Comparison of ENCODE assay signal across 14 mouse cellular contexts in the genomic region with DNA sequence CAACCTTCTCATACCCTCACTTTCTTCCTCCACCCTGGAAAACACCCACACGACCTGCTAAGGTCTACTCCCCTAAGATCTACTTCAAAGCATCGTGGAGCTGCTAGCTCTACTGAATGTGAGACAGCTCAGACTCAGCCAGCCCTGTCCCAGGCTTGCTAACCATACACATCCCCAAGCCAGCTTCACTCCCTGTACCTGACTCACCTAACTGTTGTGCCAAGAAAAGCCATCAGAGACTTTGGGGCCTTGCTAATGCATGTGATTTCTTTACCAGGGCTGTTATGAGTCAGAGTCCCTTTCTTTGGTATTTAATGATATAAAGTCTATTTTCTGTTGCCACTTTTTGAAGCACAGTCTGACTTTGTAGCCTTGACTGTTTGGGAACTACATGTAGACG. TPM values are rescaled to one million over a fixed set of nuclear protein-coding genes. Genes with fewer than 3 reads are reported as not detected.
DNase-seq lines count a peak whose midpoint lies in the region; ATAC-seq and TF ChIP-seq lines count a peak whose summit lies in the region.
"Had no signal": no experiment of that assay in that cellular context is flagged by ENCODE, and none has a peak within 500 bp of the region (broad histone marks: within the 10 kb centered on the region; RNA-seq: fewer than 3 reads in every experiment).

No protein-coding gene starts in this region.

- no peak for TF ChIP-seq CTCF in intestine, postnatal 0 days (IDR thresholded peaks at IDR 0.05; ENCODE audit: low read depth)

- H3K4me2 ChIP-seq in neural tube, embryonic 12.5 days (replicated peaks) = peak overlapping the region; percentile 72
- peak overlapping the region; percentile 10; the same call in 1 of the 2 replicates for H3K4me2 ChIP-seq in intestine, postnatal 0 days (replicated peaks; ENCODE audit: low read depth)

- H3K27ac ChIP-seq in neural tube, embryonic 12.5 days = no peak overlapping the region
- no peak overlapping the region for H3K27ac ChIP-seq in intestine, postnatal 0 days (ENCODE audit: low read depth, low read length)
- H3K27ac ChIP-seq: liver, embryonic 14.5 days had no signal

- DNase-seq in adrenal gland, postnatal 10 days = peak; percentile 22
- DNase-seq in adrenal gland, adult 8-10 months = no peak
- DNase-seq in neural tube, embryonic 10.5 days (ENCODE audit: extremely low spot score, low spot score) = no peak
- no peak for DNase-seq in retina, embryonic 14.5 days (ENCODE audit: low spot score)
- DNase-seq in cerebellum, postnatal 36 days = no peak
- no peak for DNase-seq in cerebellum, postnatal 4 days (ENCODE audit: low spot score in 2 of 2)
- DNase-seq: kidney, postnatal 10 days had no signal

- no peak overlapping the region for H3K9ac ChIP-seq in neural tube, embryonic 12.5 days
- H3K9ac ChIP-seq in intestine, postnatal 0 days (ENCODE audit: low read depth, low read length) = no peak overlapping the region
- H3K9ac ChIP-seq: liver, embryonic 14.5 days had no signal

- no peak overlapping the region for H3K4me3 ChIP-seq in neural tube, embryonic 12.5 days
- H3K4me3 ChIP-seq in intestine, postnatal 0 days (ENCODE audit: low read depth, low read length) = no peak overlapping the region
- H3K4me3 ChIP-seq: erythroblast, embryonic 14.5 days had no signal

- 81% methylated on average over 3 of the region's 3 CpGs for WGBS in neural tube, embryonic 12.5 days
- 63% methylated on average over 3 of the region's 3 CpGs for WGBS in intestine, postnatal 0 days

- peaks cover 5% of the 10 kb centered on the region; the same call in 1 of the 2 replicates for H3K36me3 ChIP-seq in neural tube, embryonic 12.5 days
- no peaks in the 10 kb centered on the region for H3K36me3 ChIP-seq in intestine, postnatal 0 days (ENCODE audit: control insufficient read depth, insufficient read depth)

- no peaks in the 10 kb centered on the region for H3K9me3 ChIP-seq in neural tube, embryonic 12.5 days
- H3K9me3 ChIP-seq in intestine, postnatal 0 days (ENCODE audit: control insufficient read depth) = no peaks in the 10 kb centered on the region

- H3K4me1 ChIP-seq in neural tube, embryonic 12.5 days = peaks cover 9% of the 10 kb centered on the region
- no peaks in the 10 kb centered on the region for H3K4me1 ChIP-seq in intestine, postnatal 0 days (replicated peaks; ENCODE audit: control insufficient read depth, insufficient read depth, low read length)

- H3K27me3 ChIP-seq in neural tube, embryonic 12.5 days (replicated peaks) = no peaks in the 10 kb centered on the region
- H3K27me3 ChIP-seq in intestine, postnatal 0 days (replicated peaks; ENCODE audit: control insufficient read depth, insufficient read depth, low read length) = no peaks in the 10 kb centered on the region

- ATAC-seq in neural tube, embryonic 12.5 days (ENCODE audit: low FRiP score, low read depth) = no peak
- no peak for ATAC-seq in intestine, postnatal 0 days
- ATAC-seq: activated CD4-positive, CD25-positive, alpha-beta regulatory T cell, adult 4 months had no signal

RNA-seq across cellular contexts. Expression of a gene that starts 1.9 kb away (rescaled TPM):
- total RNA-seq in adrenal gland, postnatal 10 days (2021) = 10 to 100 TPM; 25.3 to 30.2 TPM
- total RNA-seq in adrenal gland, adult 8-10 months (2022) = 10 to 100 TPM; 20.0 to 34.4 (median 27.8) TPM
- polyA plus RNA-seq in neural tube, embryonic 12.5 days (2016; fragmentation: Nextera tagmentation; extraction: Ambion mirVana) = 5.4 and 6.4 TPM in 2 replicates
- 3.2 TPM in 2 replicates for polyA plus RNA-seq in intestine, postnatal 0 days (2015; fragmentation: Nextera tagmentation; extraction: Ambion mirVana)
- polyA plus RNA-seq: activated CD4-positive, CD25-positive, alpha-beta regulatory T cell, adult 4 months had no signal

RNA-seq across cellular contexts. Expression of a gene that starts 35.9 kb away (rescaled TPM):
- total RNA-seq in adrenal gland, postnatal 10 days (2021) = not detected
- total RNA-seq in adrenal gland, adult 8-10 months (2022) = not detected
- not detected in 2 replicates for polyA plus RNA-seq in neural tube, embryonic 12.5 days (2016; fragmentation: Nextera tagmentation; extraction: Ambion mirVana)
- polyA plus RNA-seq in intestine, postnatal 0 days (2015; fragmentation: Nextera tagmentation; extraction: Ambion mirVana) = not detected in 2 replicates
- polyA plus RNA-seq: activated CD4-positive, CD25-positive, alpha-beta regulatory T cell, adult 4 months; C2C12; erythroblast, embryonic 14.5 days; liver, embryonic 14.5 days; thymus, postnatal 0 days had no signal

RNA-seq across cellular contexts. Expression of a gene that starts 38.3 kb away (rescaled TPM):
- total RNA-seq in adrenal gland, postnatal 10 days (2021) = 10 to 100 TPM; 77.6 to 77.7 TPM
- 10 to 100 TPM; 64.3 to 77.2 (median 72.4) TPM for total RNA-seq in adrenal gland, adult 8-10 months (2022)
- 219 and 231 TPM in 2 replicates for polyA plus RNA-seq in neural tube, embryonic 12.5 days (2016; fragmentation: Nextera tagmentation; extraction: Ambion mirVana)
- polyA plus RNA-seq in intestine, postnatal 0 days (2015; fragmentation: Nextera tagmentation; extraction: Ambion mirVana) = 50.2 and 50.8 TPM in 2 replicates
